Comparison of ENCODE assay signal across 11 mouse cellular contexts in genomic region chr6:84267526-84267925, GRCm38 (mm10).
"Had no signal": no experiment of that assay in that cellular context is flagged by ENCODE, and none has a peak within 500 bp of the region (broad histone marks: within the 10 kb centered on the region; RNA-seq: fewer than 3 reads in every experiment).

No protein-coding gene starts in this region.

- H3K4me2 ChIP-seq: limb, embryonic 13.5 days; liver, embryonic 13.5 days; midbrain, embryonic 11.5 days; stomach, embryonic 15.5 days had no signal

- H3K4me3 ChIP-seq: limb, embryonic 13.5 days; liver, embryonic 13.5 days; stomach, embryonic 15.5 days had no signal

- H3K9ac ChIP-seq: limb, embryonic 13.5 days; liver, embryonic 13.5 days; stomach, embryonic 15.5 days had no signal

- DNase-seq: left cerebral cortex, postnatal 4 days; liver, embryonic 13.5 days; lung, adult 2 months; midbrain, embryonic 14.5 days; retina, postnatal 1 day; right cerebral cortex, postnatal 25 days; spleen, adult 18-20 months; thymus, postnatal 25 days had no signal

- H3K27me3 ChIP-seq: limb, embryonic 13.5 days; stomach, embryonic 15.5 days had no signal

- H3K27ac ChIP-seq: limb, embryonic 13.5 days; liver, embryonic 13.5 days; stomach, embryonic 15.5 days had no signal

- H3K36me3 ChIP-seq: limb, embryonic 13.5 days; liver, embryonic 13.5 days; stomach, embryonic 15.5 days had no signal

- H3K9me3 ChIP-seq: limb, embryonic 13.5 days; liver, embryonic 13.5 days; stomach, embryonic 15.5 days had no signal
